Mouse (Mus musculus) stomach, adult 2 months (tissue): ENCODE results near the gene Srpx2. TPM values are rescaled to one million over a fixed set of nuclear protein-coding genes. Genes with fewer than 3 reads are reported as not detected.

ENCODE experiments used
- polyA plus RNA-seq: library from polyadenylated mRNA; depleted of rRNA; stranded (reverse); fragments of >200 nt; gene quantifications from 2 replicates; pipeline ENCODE4 v1.2.3, GENCODE M21; 2012; rRNA removed

Gene Srpx2
- polyA plus RNA-seq, result 3.9 and 4.2 TPM in 2 replicates

GRCm38 (mm10) chrX:133908261-133908660, at the start of gene Srpx2:
Gene Srpx2 (plus strand): TSS chrX:133908426.

GRCm38 (mm10) chrX:133898014-133898542, 10.1 kb upstream of the Srpx2 start, which contains the start of gene Tspan6:
Gene Tspan6 (minus strand): TSS chrX:133898429.

GRCm38 (mm10) chrX:133981231-133982002, 73.2 kb downstream of the Srpx2 start, which contains the start of gene Sytl4:
Gene Sytl4 (minus strand): TSS chrX:133981812.

Other genes starting within 250 kb of the Srpx2 start
- 0.14 and 0.24 TPM in 2 replicates for gene Pcdh19, start 219.4 kb upstream of the Srpx2 start, polyA plus RNA-seq
- gene Tnmd, start 57.4 kb upstream of the Srpx2 start, polyA plus RNA-seq, result 0.10 and 0.11 TPM in 2 replicates
- gene Tspan6, start 10.0 kb upstream of the Srpx2 start, polyA plus RNA-seq, result 1.4 and 1.6 TPM in 2 replicates
- gene Sytl4, start 73.4 kb downstream of the Srpx2 start, polyA plus RNA-seq, result 0.43 and 0.92 TPM in 2 replicates
- gene Cstf2, start 150.8 kb downstream of the Srpx2 start, polyA plus RNA-seq, result 3.4 and 7.6 TPM in 2 replicates